9 mouse cellular contexts compared by ENCODE assay signal in genomic region chr10:108733982-108734381, GRCm38 (mm10). TPM values are rescaled to one million over a fixed set of nuclear protein-coding genes. Genes with fewer than 3 reads are reported as not detected.
DNase-seq lines count a peak whose midpoint lies in the region; ATAC-seq and TF ChIP-seq lines count a peak whose summit lies in the region.
"Had no signal": no experiment of that assay in that cellular context is flagged by ENCODE, and none has a peak within 500 bp of the region (broad histone marks: within the 10 kb centered on the region; RNA-seq: fewer than 3 reads in every experiment).

No protein-coding gene starts in this region.

- no peak overlapping the region for H3K27ac ChIP-seq in forebrain, postnatal 0 days (ENCODE audit: low read depth, low read length)
- H3K27ac ChIP-seq: neural tube, embryonic 12.5 days had no signal

- H3K4me2 ChIP-seq in forebrain, postnatal 0 days (ENCODE audit: low read depth), result no peak overlapping the region
- H3K4me2 ChIP-seq: neural tube, embryonic 12.5 days had no signal

- 62% methylated on average over 2 of the region's 2 CpGs for WGBS in forebrain, postnatal 0 days

- H3K4me1 ChIP-seq in forebrain, postnatal 0 days (ENCODE audit: insufficient read depth), result no peaks in the 10 kb centered on the region
- H3K4me1 ChIP-seq: neural tube, embryonic 12.5 days had no signal

- peak; percentile 16 for DNase-seq in heart, adult 8-10 months (ENCODE audit: low spot score)
- no peak for DNase-seq in heart, postnatal 25 days (ENCODE audit: low spot score)
- DNase-seq in ovary, postnatal 14 days (ENCODE audit: low spot score), result peak; percentile 21
- DNase-seq in ovary, postnatal 10 days (ENCODE audit: low spot score), result no peak
- DNase-seq in forebrain, postnatal 0 days, result peak; percentile 71
- peak; percentile 3 for DNase-seq in skeletal muscle tissue, adult 2 months (ENCODE audit: low read depth, low spot score)
- DNase-seq in spleen, postnatal 36 days (ENCODE audit: low spot score in 2 of 2), result no peak

- ATAC-seq in forebrain, postnatal 0 days, result peak; percentile 64; the same call in 1 of the 2 replicates
- ATAC-seq in inflammation-experienced regulatory T-cells, adult 6 months, result no peak

- no peak overlapping the region for H3K4me3 ChIP-seq in forebrain, postnatal 0 days (ENCODE audit: low read depth, low read length)
- H3K4me3 ChIP-seq: neural tube, embryonic 12.5 days had no signal

- peak; percentile 72 for TF ChIP-seq CTCF in forebrain, postnatal 0 days (IDR thresholded peaks at IDR 0.05; ENCODE audit: low read depth)

- intact Hi-C loops in heart, postnatal 25 days (cut with DNase I), result loop anchor here (5.0 kb wide), 2 partner anchors 763 to 933 kb away; no protein-coding TSS in a partner anchor

- H3K36me3 ChIP-seq in forebrain, postnatal 0 days (ENCODE audit: insufficient read depth), result no peaks in the 10 kb centered on the region
- H3K36me3 ChIP-seq: neural tube, embryonic 12.5 days had no signal

- no peaks in the 10 kb centered on the region for H3K9me3 ChIP-seq in forebrain, postnatal 0 days (ENCODE audit: low read length)

- H3K27me3 ChIP-seq in forebrain, postnatal 0 days (ENCODE audit: insufficient read depth, low read length), result no peaks in the 10 kb centered on the region
- H3K27me3 ChIP-seq: neural tube, embryonic 12.5 days had no signal

- H3K9ac ChIP-seq in forebrain, postnatal 0 days, result no peak overlapping the region
- H3K9ac ChIP-seq: neural tube, embryonic 12.5 days had no signal

RNA-seq across cellular contexts. Expression of gene Gm5136, which starts 34.0 kb away (rescaled TPM):
- total RNA-seq in heart, adult 8-10 months (2022), result not detected
- not detected for total RNA-seq in heart, postnatal 25 days (2021)
- 0.48 and 2.8 TPM in 2 replicates for total RNA-seq in forebrain, postnatal 0 days (2014; rRNA removed)
- 0.11 TPM in 1 of 2 replicates, not detected in the other for polyA plus RNA-seq in forebrain, postnatal 0 days (2015; fragmentation: Nextera tagmentation; extraction: Ambion mirVana)
- polyA plus RNA-seq in inflammation-experienced regulatory T-cells, adult 6 months (2017; shearing (Covaris generic)), result not detected

Comparison
In these comparisons a context has a peak if more than half of its experiments do, and no peak if none do; other contexts are left out.
1. DNase-seq: peak in heart, adult 8-10 months (single experiment), ovary, postnatal 14 days (single experiment), forebrain, postnatal 0 days (single experiment) and skeletal muscle tissue, adult 2 months (single experiment); none in heart, postnatal 25 days (single experiment), ovary, postnatal 10 days (single experiment) and spleen, postnatal 36 days (0 of 2).